Mouse (Mus musculus): ENCODE results near the gene Fbxo48. TPM values are rescaled to one million over a fixed set of nuclear protein-coding genes. Genes with fewer than 3 reads are reported as not detected.

The Fbxo48 gene
- 0.84 and 1.1 TPM in 2 replicates for polyA plus RNA-seq (2012)

GRCm38 (mm10) chr11:16950976-16951760 lies at the start of gene Fbxo48:
Gene Fbxo48 (plus strand): TSS chr11:16951375.
- no peak for TF ChIP-seq GATA1 (IDR thresholded peaks at IDR 0.05; ENCODE audit: low read length)

- TF ChIP-seq GATA1 (IDR thresholded peaks at IDR 0.05; ENCODE audit: low read length), result no peak
Observed at GRCm38 (mm10) chr11:16904302-16905011, 46.7 kb upstream of the Fbxo48 start.

GRCm38 (mm10) chr11:16905012-16905332 lies 46.2 kb upstream of the Fbxo48 start:
- TF ChIP-seq GATA1 (IDR thresholded peaks at IDR 0.05; ENCODE audit: low read length), result no peak

- no peak for TF ChIP-seq GATA1 (IDR thresholded peaks at IDR 0.05; ENCODE audit: low read length)
Observed at GRCm38 (mm10) chr11:16906530-16906929, 44.6 kb upstream of the Fbxo48 start.

GRCm38 (mm10) chr11:16907517-16908129 lies 43.6 kb upstream of the Fbxo48 start:
- no peak for TF ChIP-seq GATA1 (IDR thresholded peaks at IDR 0.05; ENCODE audit: low read length)

- no peak for TF ChIP-seq GATA1 (IDR thresholded peaks at IDR 0.05; ENCODE audit: low read length)
Observed at GRCm38 (mm10) chr11:16914756-16915155, 36.4 kb upstream of the Fbxo48 start.

- no peak for TF ChIP-seq GATA1 (IDR thresholded peaks at IDR 0.05; ENCODE audit: low read length)
Observed at GRCm38 (mm10) chr11:16915850-16916249, 35.3 kb upstream of the Fbxo48 start.

GRCm38 (mm10) chr11:16917512-16917911 lies 33.7 kb upstream of the Fbxo48 start:
- TF ChIP-seq GATA1 (IDR thresholded peaks at IDR 0.05; ENCODE audit: low read length), result no peak

GRCm38 (mm10) chr11:16932159-16932558 lies 19.0 kb upstream of the Fbxo48 start:
- no peak for TF ChIP-seq GATA1 (IDR thresholded peaks at IDR 0.05; ENCODE audit: low read length)

GRCm38 (mm10) chr11:16935577-16936236 lies 15.5 kb upstream of the Fbxo48 start:
- TF ChIP-seq GATA1 (IDR thresholded peaks at IDR 0.05; ENCODE audit: low read length), result no peak

- TF ChIP-seq GATA1 (IDR thresholded peaks at IDR 0.05; ENCODE audit: low read length), result no peak
Observed at GRCm38 (mm10) chr11:16941103-16941793, 9.9 kb upstream of the Fbxo48 start.

GRCm38 (mm10) chr11:16941973-16942452 lies 9.2 kb upstream of the Fbxo48 start:
- TF ChIP-seq GATA1 (IDR thresholded peaks at IDR 0.05; ENCODE audit: low read length), result no peak

GRCm38 (mm10) chr11:16943016-16943415 lies 8.2 kb upstream of the Fbxo48 start:
- no peak for TF ChIP-seq GATA1 (IDR thresholded peaks at IDR 0.05; ENCODE audit: low read length)

- TF ChIP-seq GATA1 (IDR thresholded peaks at IDR 0.05; ENCODE audit: low read length), result no peak
Observed at GRCm38 (mm10) chr11:16948756-16949155, 2.4 kb upstream of the Fbxo48 start.
